Comparison of ENCODE assay signal across 7 mouse cellular contexts in the genomic region with DNA sequence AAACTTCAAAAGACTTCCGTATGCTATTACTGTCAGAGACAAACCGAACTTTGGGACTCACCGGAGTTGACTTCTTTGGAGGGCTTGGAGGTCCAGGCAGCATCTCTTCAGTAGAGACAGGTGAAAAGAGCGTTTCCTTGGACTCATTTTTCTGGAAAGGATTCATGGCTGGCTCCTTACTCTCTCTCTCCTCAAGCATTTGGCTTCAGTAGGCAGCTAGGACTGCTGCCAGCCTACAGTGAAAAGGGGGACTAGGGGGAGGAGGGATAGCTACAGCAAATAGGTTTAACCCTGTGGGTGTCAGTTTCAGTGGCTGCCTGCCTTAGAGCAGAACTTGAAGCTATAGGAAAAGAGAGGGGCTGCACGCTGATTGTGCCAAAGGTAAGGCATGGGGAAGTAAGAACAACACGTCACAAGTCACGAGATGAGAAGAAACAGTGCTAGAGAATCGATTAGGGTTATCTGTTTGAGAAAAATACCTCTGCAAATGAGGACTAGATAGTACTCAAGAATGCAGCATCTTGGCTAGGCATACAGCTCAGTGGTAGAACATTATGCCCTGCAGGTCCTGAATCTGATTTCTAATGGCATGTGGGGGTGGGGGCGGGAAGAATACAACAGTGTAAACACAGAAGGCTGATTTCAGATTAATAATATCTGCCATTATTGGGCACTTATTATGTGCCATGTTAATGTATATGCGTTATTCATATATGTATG. TPM values are rescaled to one million over a fixed set of nuclear protein-coding genes. Genes with fewer than 3 reads are reported as not detected.
DNase-seq lines count a peak whose midpoint lies in the region; ATAC-seq and TF ChIP-seq lines count a peak whose summit lies in the region.

A gene (minus strand): TSS at position 369 of the 720 bp plus-strand sequence.

- peak within 1 kb of the TSS; percentile 54; the same call in 1 of the 2 replicates for H3K27ac ChIP-seq in midbrain, embryonic 13.5 days
- no peak within 1 kb of the TSS for H3K27ac ChIP-seq in midbrain, embryonic 10.5 days (replicated peaks)
- H3K27ac ChIP-seq in forebrain, embryonic 16.5 days (ENCODE audit: low read length): peak within 1 kb of the TSS; percentile 52
- no peak within 1 kb of the TSS for H3K27ac ChIP-seq in stomach, postnatal 0 days (replicated peaks)

- DNase-seq in midbrain, embryonic 10.5 days (ENCODE audit: low spot score): no peak
- peak; percentile 36 to 40 for DNase-seq in kidney, adult 8-10 months
- peak; percentile 87 for DNase-seq in left cerebral cortex, postnatal 4 days
- DNase-seq in stomach, postnatal 0 days (ENCODE audit: low spot score): peak; percentile 20
- no peak for DNase-seq in adipocyte (ENCODE audit: low spot score)

- no peaks in the 10 kb centered on the region for H3K9me3 ChIP-seq in midbrain, embryonic 13.5 days
- H3K9me3 ChIP-seq in midbrain, embryonic 10.5 days (replicated peaks): no peaks in the 10 kb centered on the region
- H3K9me3 ChIP-seq in forebrain, embryonic 16.5 days (ENCODE audit: control insufficient read depth, low read length): no peaks in the 10 kb centered on the region
- no peaks in the 10 kb centered on the region for H3K9me3 ChIP-seq in stomach, postnatal 0 days (ENCODE audit: control insufficient read depth, low read length)

- no peak within 1 kb of the TSS for H3K4me2 ChIP-seq in midbrain, embryonic 13.5 days (replicated peaks)
- H3K4me2 ChIP-seq in forebrain, embryonic 16.5 days (ENCODE audit: low read length): peak within 1 kb of the TSS; percentile 40
- peak within 1 kb of the TSS; percentile 31 for H3K4me2 ChIP-seq in stomach, postnatal 0 days (replicated peaks; ENCODE audit: low read depth)

- 80% methylated on average over 10 of the region's 10 CpGs for WGBS in midbrain, embryonic 13.5 days
- WGBS in midbrain, embryonic 10.5 days: 79% methylated on average over 10 of the region's 10 CpGs
- WGBS in forebrain, embryonic 16.5 days: 48% methylated on average over 10 of the region's 10 CpGs
- 39% methylated on average over 10 of the region's 10 CpGs for WGBS in stomach, postnatal 0 days

- ATAC-seq in midbrain, embryonic 13.5 days: peak; percentile 67; the same call in 1 of the 2 replicates
- peak; percentile 93 for ATAC-seq in forebrain, embryonic 16.5 days
- no peak for ATAC-seq in stomach, postnatal 0 days (ENCODE audit: low FRiP score, low TSS enrichment)

- no peaks in the 10 kb centered on the region for H3K27me3 ChIP-seq in midbrain, embryonic 13.5 days
- H3K27me3 ChIP-seq in midbrain, embryonic 10.5 days (ENCODE audit: low read depth, poor library complexity, severe bottlenecking): no peaks in the 10 kb centered on the region
- H3K27me3 ChIP-seq in forebrain, embryonic 16.5 days (replicated peaks; ENCODE audit: control insufficient read depth, insufficient read depth, low read length): no peaks in the 10 kb centered on the region
- H3K27me3 ChIP-seq in stomach, postnatal 0 days (ENCODE audit: control insufficient read depth, insufficient read depth, low read length): no peaks in the 10 kb centered on the region

- TF ChIP-seq CTCF in stomach, postnatal 0 days (IDR thresholded peaks at IDR 0.05; ENCODE audit: low read depth): no peak

- H3K4me1 ChIP-seq in midbrain, embryonic 13.5 days (replicated peaks): no peaks in the 10 kb centered on the region
- H3K4me1 ChIP-seq in midbrain, embryonic 10.5 days: no peaks in the 10 kb centered on the region
- H3K4me1 ChIP-seq in forebrain, embryonic 16.5 days (replicated peaks; ENCODE audit: control insufficient read depth, insufficient read depth, low read length): peaks cover 10% of the 10 kb centered on the region
- H3K4me1 ChIP-seq in stomach, postnatal 0 days (replicated peaks; ENCODE audit: control insufficient read depth, insufficient read depth): no peaks in the 10 kb centered on the region

- intact Hi-C loops in left cerebral cortex, postnatal 4 days (cut with DNase I): no loop called here

- no peak within 1 kb of the TSS for H3K9ac ChIP-seq in midbrain, embryonic 13.5 days (replicated peaks)
- H3K9ac ChIP-seq in forebrain, embryonic 16.5 days (replicated peaks; ENCODE audit: low read depth, low read length): no peak within 1 kb of the TSS
- H3K9ac ChIP-seq in stomach, postnatal 0 days (ENCODE audit: low read length): no peak within 1 kb of the TSS

- no peak within 1 kb of the TSS for H3K4me3 ChIP-seq in midbrain, embryonic 13.5 days (replicated peaks)
- H3K4me3 ChIP-seq in midbrain, embryonic 10.5 days: no peak within 1 kb of the TSS
- H3K4me3 ChIP-seq in forebrain, embryonic 16.5 days (replicated peaks; ENCODE audit: low read length): peak within 1 kb of the TSS; percentile 33
- no peak within 1 kb of the TSS for H3K4me3 ChIP-seq in stomach, postnatal 0 days (ENCODE audit: low read depth, low read length)

- no peak for TF ChIP-seq EP300 in stomach, postnatal 0 days (optimal IDR thresholded peaks at IDR 0.05)

- no peaks in the 10 kb centered on the region for H3K36me3 ChIP-seq in midbrain, embryonic 13.5 days
- H3K36me3 ChIP-seq in midbrain, embryonic 10.5 days: no peaks in the 10 kb centered on the region
- no peaks in the 10 kb centered on the region for H3K36me3 ChIP-seq in forebrain, embryonic 16.5 days (ENCODE audit: control insufficient read depth, insufficient read depth)
- no peaks in the 10 kb centered on the region for H3K36me3 ChIP-seq in stomach, postnatal 0 days (ENCODE audit: control insufficient read depth, insufficient read depth, low read length)

RNA-seq across cellular contexts. Expression of the gene that starts here (rescaled TPM):
- polyA plus RNA-seq in midbrain, embryonic 13.5 days (2015; fragmentation: Nextera tagmentation; extraction: Ambion mirVana): 6.0 and 7.0 TPM in 2 replicates
- polyA plus RNA-seq in midbrain, embryonic 10.5 days (2016; fragmentation: Nextera tagmentation; extraction: Ambion mirVana): 1.1 and 1.3 TPM in 2 replicates
- 12.7 and 13.6 TPM in 2 replicates for polyA plus RNA-seq in forebrain, embryonic 16.5 days (2015; fragmentation: Nextera tagmentation; extraction: Ambion mirVana)
- total RNA-seq in left cerebral cortex, postnatal 4 days (2021): 10 to 100 TPM; 36.0 to 36.5 TPM
- 1.6 and 2.4 TPM in 2 replicates for polyA plus RNA-seq in stomach, postnatal 0 days (2015; fragmentation: Nextera tagmentation; extraction: Ambion mirVana)

Comparison
In these comparisons a context has a peak if more than half of its experiments do, and no peak if none do; other contexts are left out.
1. H3K27ac ChIP-seq: peak in midbrain, embryonic 13.5 days (single experiment) and forebrain, embryonic 16.5 days (single experiment); none in midbrain, embryonic 10.5 days (single experiment) and stomach, postnatal 0 days (single experiment).
2. DNase-seq: peak in kidney, adult 8-10 months (2 of 2), left cerebral cortex, postnatal 4 days (single experiment) and stomach, postnatal 0 days (single experiment); none in midbrain, embryonic 10.5 days (single experiment) and adipocyte (single experiment).